Mouse (Mus musculus): Measurements from ENCODE around the gene Gins1. TPM values are rescaled to one million over a fixed set of nuclear protein-coding genes. Genes with fewer than 3 reads are reported as not detected.

Gene Gins1
- polyA plus RNA-seq, 1 experiment = 53.0 TPM

DNA sequence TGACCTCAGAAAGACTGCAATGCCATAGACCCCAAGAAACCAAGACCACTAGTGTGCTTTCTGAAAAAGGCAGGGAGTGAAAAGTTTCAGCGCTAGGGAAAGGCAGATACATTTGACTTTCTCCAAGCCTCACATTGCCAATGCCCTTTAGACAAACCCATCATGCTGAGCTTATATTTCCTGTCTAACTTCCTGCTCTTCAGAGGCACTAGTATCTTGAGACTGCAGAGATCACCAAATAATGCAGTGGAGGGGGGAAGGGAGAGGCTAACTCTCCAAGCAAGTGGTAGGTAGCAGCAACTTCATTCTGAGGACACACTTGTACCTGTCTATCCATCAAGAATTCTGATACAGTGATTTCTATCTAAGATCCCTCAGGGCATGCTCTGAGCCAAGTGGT is 35.8 kb upstream of the Gins1 start:
- H3K27ac ChIP-seq (ENCODE audit: insufficient read depth, low read length) = no peak overlapping the region
- no peaks in the 10 kb centered on the region for H3K4me1 ChIP-seq (ENCODE audit: control insufficient read depth, insufficient read depth, low read length)
- TF ChIP-seq CTCF (IDR thresholded peaks at IDR 0.05; ENCODE audit: low read depth, low read length) = no peak
- no peak for TF ChIP-seq POLR2A (IDR thresholded peaks at IDR 0.05; ENCODE audit: insufficient read depth, low read length)
- TF ChIP-seq EP300 (IDR thresholded peaks at IDR 0.05; ENCODE audit: insufficient read depth, low read depth, low read length) = no peak
- no peaks in the 10 kb centered on the region for H3K36me3 ChIP-seq (ENCODE audit: control insufficient read depth, insufficient read depth, low read length, poor library complexity, severe bottlenecking)
- H3K9me3 ChIP-seq (replicated peaks; ENCODE audit: control insufficient read depth, insufficient read depth, low read length, poor library complexity, severe bottlenecking) = no peaks in the 10 kb centered on the region
- no peaks in the 10 kb centered on the region for H3K27me3 ChIP-seq (ENCODE audit: control insufficient read depth, insufficient read depth, low read length, poor library complexity, severe bottlenecking)
- H3K9ac ChIP-seq (ENCODE audit: low read depth, poor library complexity, severe bottlenecking) = no peak overlapping the region
- H3K4me3 ChIP-seq (ENCODE audit: low read depth, low read length) = no peak overlapping the region

DNA sequence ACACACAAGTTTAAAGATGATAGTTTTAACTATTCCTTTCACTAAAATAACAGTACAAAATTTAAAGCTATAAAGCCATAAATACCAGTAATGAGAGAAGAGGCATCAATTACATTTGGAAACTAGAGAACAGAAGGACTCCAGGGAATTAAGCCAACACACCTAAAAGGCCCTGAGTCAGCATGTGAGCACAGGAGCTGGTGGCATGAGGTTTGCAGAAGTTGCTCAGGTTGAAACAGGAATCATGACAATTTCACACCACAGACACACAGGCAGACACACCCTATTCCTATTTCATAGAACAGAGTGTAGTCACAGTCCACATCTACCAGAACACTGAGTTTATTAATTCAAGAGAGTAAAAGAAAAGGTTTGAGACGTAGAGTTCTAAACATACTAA is 30.7 kb upstream of the Gins1 start:
- Histone ChIP-seq H3K9me3 (replicated peaks; ENCODE audit: control insufficient read depth, insufficient read depth, low read length, poor library complexity, severe bottlenecking) (no peaks in the 10 kb centered on the region), H3K27me3 (ENCODE audit: control insufficient read depth, insufficient read depth, low read length, poor library complexity, severe bottlenecking) (no peaks in the 10 kb centered on the region), H3K27ac (ENCODE audit: insufficient read depth, low read length) (no peak overlapping the region), H3K9ac (ENCODE audit: low read depth, poor library complexity, severe bottlenecking) (no peak overlapping the region), H3K36me3 (ENCODE audit: control insufficient read depth, insufficient read depth, low read length, poor library complexity, severe bottlenecking) (no peaks in the 10 kb centered on the region), H3K4me3 (ENCODE audit: low read depth, low read length) (no peak overlapping the region), H3K4me1 (ENCODE audit: control insufficient read depth, insufficient read depth, low read length) (no peaks in the 10 kb centered on the region)
- TF ChIP-seq EP300 (IDR thresholded peaks at IDR 0.05; ENCODE audit: insufficient read depth, low read depth, low read length) = no peak
- TF ChIP-seq CTCF (IDR thresholded peaks at IDR 0.05; ENCODE audit: low read depth, low read length) = no peak
- no peak for TF ChIP-seq POLR2A (IDR thresholded peaks at IDR 0.05; ENCODE audit: insufficient read depth, low read length)

DNA sequence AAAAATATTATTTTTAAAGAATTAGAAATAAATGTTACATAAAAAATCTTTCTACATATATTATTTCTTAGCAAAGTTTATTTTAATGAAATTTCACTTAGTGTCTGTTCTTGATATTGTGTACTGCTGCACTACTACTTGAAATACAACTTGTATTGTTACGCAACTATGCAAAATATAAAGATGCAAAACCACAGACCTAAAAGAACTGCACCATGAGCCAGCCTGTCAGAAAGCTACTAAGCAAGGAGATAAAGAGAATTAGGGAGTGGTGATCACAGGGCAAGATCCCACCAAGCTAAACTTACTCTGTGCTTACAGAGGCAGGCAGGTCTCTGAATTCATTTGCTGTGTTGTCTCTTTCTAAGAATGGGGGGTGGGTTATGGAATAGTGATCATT is 30.0 kb upstream of the Gins1 start:
- no peak for TF ChIP-seq POLR2A (IDR thresholded peaks at IDR 0.05; ENCODE audit: insufficient read depth, low read length)
- TF ChIP-seq EP300 (IDR thresholded peaks at IDR 0.05; ENCODE audit: insufficient read depth, low read depth, low read length) = no peak
- no peak for TF ChIP-seq CTCF (IDR thresholded peaks at IDR 0.05; ENCODE audit: low read depth, low read length)
- Histone ChIP-seq H3K4me1 (ENCODE audit: control insufficient read depth, insufficient read depth, low read length) (no peaks in the 10 kb centered on the region), H3K9ac (ENCODE audit: low read depth, poor library complexity, severe bottlenecking) (no peak overlapping the region), H3K27ac (ENCODE audit: insufficient read depth, low read length) (no peak overlapping the region), H3K9me3 (replicated peaks; ENCODE audit: control insufficient read depth, insufficient read depth, low read length, poor library complexity, severe bottlenecking) (no peaks in the 10 kb centered on the region), H3K4me3 (ENCODE audit: low read depth, low read length) (no peak overlapping the region), H3K27me3 (ENCODE audit: control insufficient read depth, insufficient read depth, low read length, poor library complexity, severe bottlenecking) (no peaks in the 10 kb centered on the region), H3K36me3 (ENCODE audit: control insufficient read depth, insufficient read depth, low read length, poor library complexity, severe bottlenecking) (no peaks in the 10 kb centered on the region)

DNA sequence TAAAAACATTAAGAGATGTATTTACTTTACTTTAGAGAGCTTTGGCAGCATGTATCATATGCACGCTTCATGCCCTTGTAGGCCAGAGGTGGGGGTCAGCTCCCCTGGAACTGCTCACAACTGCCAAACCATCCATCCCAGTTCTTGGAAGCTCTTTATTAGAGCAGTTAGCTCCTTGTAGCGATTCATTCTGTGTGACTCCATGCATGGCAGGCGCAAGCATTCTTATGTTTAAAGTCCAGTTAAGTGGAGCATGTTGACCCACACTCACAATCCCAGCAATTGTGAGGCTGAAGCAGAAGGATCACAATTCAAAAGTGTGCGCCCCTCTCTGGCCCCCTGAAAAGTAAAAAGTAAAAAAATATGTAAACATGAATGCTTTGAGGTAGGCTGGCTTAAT is 27.6 kb upstream of the Gins1 start:
- no peak overlapping the region for H3K4me3 ChIP-seq (ENCODE audit: low read depth, low read length)
- TF ChIP-seq CTCF (IDR thresholded peaks at IDR 0.05; ENCODE audit: low read depth, low read length) (no peak), EP300 (IDR thresholded peaks at IDR 0.05; ENCODE audit: insufficient read depth, low read depth, low read length) (no peak), POLR2A (IDR thresholded peaks at IDR 0.05; ENCODE audit: insufficient read depth, low read length) (no peak)

DNA sequence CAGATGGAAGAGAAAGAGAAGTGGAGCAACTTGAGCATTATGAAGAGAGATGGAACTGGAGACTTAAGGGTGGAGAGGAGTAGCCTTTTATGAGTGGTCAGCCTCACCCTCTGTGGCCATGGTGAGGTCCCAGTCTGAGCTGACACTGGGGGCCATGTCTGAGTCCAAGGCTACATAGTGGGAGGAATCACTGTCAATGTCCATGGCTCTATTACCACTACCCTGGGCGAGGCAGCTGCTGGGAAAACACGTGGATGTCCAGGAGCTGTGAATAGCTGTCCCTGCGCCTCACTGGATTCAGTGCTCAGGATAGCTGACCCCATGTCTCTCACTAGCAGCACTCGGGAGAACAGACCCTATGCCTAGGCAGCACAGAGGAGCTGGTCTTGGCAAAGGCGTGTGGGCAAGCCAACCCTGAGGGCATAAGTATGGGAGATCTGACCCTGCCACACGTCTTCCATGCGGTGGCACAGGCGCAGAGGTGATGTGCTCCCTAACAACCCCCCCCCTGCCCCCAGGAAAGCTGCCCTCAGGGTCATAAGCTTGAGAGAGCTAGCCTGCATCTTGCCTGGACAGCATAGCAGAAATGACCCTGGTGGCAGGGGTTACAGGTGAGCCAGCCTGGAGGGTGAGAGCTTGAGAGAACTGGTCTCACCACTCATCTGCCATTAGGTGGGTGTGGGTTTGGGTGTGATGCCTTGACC is 21.0 kb upstream of the Gins1 start:
- Histone ChIP-seq H3K27ac (ENCODE audit: insufficient read depth, low read length) (no peak overlapping the region), H3K4me1 (ENCODE audit: control insufficient read depth, insufficient read depth, low read length) (peaks cover 2% of the 10 kb centered on the region), H3K4me3 (ENCODE audit: low read depth, low read length) (no peak overlapping the region), H3K9ac (ENCODE audit: low read depth, poor library complexity, severe bottlenecking) (no peak overlapping the region), H3K36me3 (ENCODE audit: control insufficient read depth, insufficient read depth, low read length, poor library complexity, severe bottlenecking) (no peaks in the 10 kb centered on the region), H3K27me3 (ENCODE audit: control insufficient read depth, insufficient read depth, low read length, poor library complexity, severe bottlenecking) (no peaks in the 10 kb centered on the region), H3K9me3 (replicated peaks; ENCODE audit: control insufficient read depth, insufficient read depth, low read length, poor library complexity, severe bottlenecking) (no peaks in the 10 kb centered on the region)
- TF ChIP-seq POLR2A (IDR thresholded peaks at IDR 0.05; ENCODE audit: insufficient read depth, low read length) = no peak
- TF ChIP-seq CTCF (IDR thresholded peaks at IDR 0.05; ENCODE audit: low read depth, low read length) = no peak
- TF ChIP-seq EP300 (IDR thresholded peaks at IDR 0.05; ENCODE audit: insufficient read depth, low read depth, low read length) = no peak

More for the DNA sequence above, 27.6 kb upstream of the Gins1 start:
- Histone ChIP-seq H3K36me3 (ENCODE audit: control insufficient read depth, insufficient read depth, low read length, poor library complexity, severe bottlenecking) (no peaks in the 10 kb centered on the region), H3K27ac (ENCODE audit: insufficient read depth, low read length) (no peak overlapping the region), H3K9me3 (replicated peaks; ENCODE audit: control insufficient read depth, insufficient read depth, low read length, poor library complexity, severe bottlenecking) (no peaks in the 10 kb centered on the region), H3K9ac (ENCODE audit: low read depth, poor library complexity, severe bottlenecking) (no peak overlapping the region), H3K27me3 (ENCODE audit: control insufficient read depth, insufficient read depth, low read length, poor library complexity, severe bottlenecking) (no peaks in the 10 kb centered on the region), H3K4me1 (ENCODE audit: control insufficient read depth, insufficient read depth, low read length) (no peaks in the 10 kb centered on the region)

DNA sequence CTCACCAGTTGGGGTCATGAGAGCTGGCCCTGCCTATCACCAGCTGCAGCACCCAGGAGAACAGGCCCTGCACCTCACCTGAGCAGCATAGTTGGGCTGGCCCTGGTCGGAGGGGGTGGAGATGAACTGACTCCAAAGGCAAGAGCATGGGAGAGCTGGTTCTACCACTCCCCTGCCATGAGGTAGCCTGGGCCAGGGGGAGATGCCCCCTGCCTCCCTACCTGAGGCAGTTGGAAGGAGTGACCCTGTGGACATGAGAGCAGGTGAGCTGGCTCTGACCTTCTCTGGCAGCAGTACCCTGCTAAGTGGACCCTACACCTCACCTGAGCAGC is 20.5 kb upstream of the Gins1 start:
- Histone ChIP-seq H3K4me1 (ENCODE audit: control insufficient read depth, insufficient read depth, low read length) (peaks cover 2% of the 10 kb centered on the region), H3K9me3 (replicated peaks; ENCODE audit: control insufficient read depth, insufficient read depth, low read length, poor library complexity, severe bottlenecking) (no peaks in the 10 kb centered on the region), H3K36me3 (ENCODE audit: control insufficient read depth, insufficient read depth, low read length, poor library complexity, severe bottlenecking) (no peaks in the 10 kb centered on the region), H3K9ac (ENCODE audit: low read depth, poor library complexity, severe bottlenecking) (no peak overlapping the region), H3K27me3 (ENCODE audit: control insufficient read depth, insufficient read depth, low read length, poor library complexity, severe bottlenecking) (no peaks in the 10 kb centered on the region), H3K27ac (ENCODE audit: insufficient read depth, low read length) (no peak overlapping the region), H3K4me3 (ENCODE audit: low read depth, low read length) (no peak overlapping the region)
- TF ChIP-seq CTCF (IDR thresholded peaks at IDR 0.05; ENCODE audit: low read depth, low read length) = no peak
- no peak for TF ChIP-seq EP300 (IDR thresholded peaks at IDR 0.05; ENCODE audit: insufficient read depth, low read depth, low read length)
- TF ChIP-seq POLR2A (IDR thresholded peaks at IDR 0.05; ENCODE audit: insufficient read depth, low read length) = no peak
